Mouse (Mus musculus) heart, adult 2 months (tissue): Measurements from ENCODE around the gene Hcls1. TPM values are rescaled to one million over a fixed set of nuclear protein-coding genes. Genes with fewer than 3 reads are reported as not detected.

Source experiments
- DNase-seq, 2 experiments: peaks; one replicate each; pipeline ENCODE4 v3.0.0; 2021
- H3K27ac ChIP-seq: fragments of 200-600 bp; 2 replicates; pipeline ENCODE4 v1.8.1; 2022
- H3K27me3 ChIP-seq: fragments of 200-500 bp; 2 replicates; pipeline ENCODE4 v1.6.1; 2012; ENCODE audit warnings: mild to moderate bottlenecking, low read length, inconsistent platforms, mixed read lengths; ENCODE audit not compliant: control insufficient read depth, insufficient read depth
- H3K36me3 ChIP-seq: fragments of 200-500 bp; 2 replicates; pipeline ENCODE4 v1.6.1; 2012; ENCODE audit warnings: low read length, inconsistent platforms; ENCODE audit not compliant: control insufficient read depth, insufficient read depth
- H3K4me1 ChIP-seq: fragments of 200-500 bp; 2 replicates; pipeline ENCODE4 v1.6.1; 2011; ENCODE audit warnings: low read length; ENCODE audit not compliant: control insufficient read depth, insufficient read depth
- H3K4me3 ChIP-seq: fragments of 200-600 bp; 2 replicates; pipeline ENCODE4 v1.8.1; 2022
- H3K79me2 ChIP-seq: fragments of 200-500 bp; replicated peaks from 2 replicates; pipeline ENCODE4 v1.6.1; 2012; ENCODE audit warnings: mild to moderate bottlenecking, inconsistent platforms, low read length, moderate library complexity, mixed read lengths; ENCODE audit not compliant: control insufficient read depth, insufficient read depth
- H3K9ac ChIP-seq: fragments of 200-500 bp; 2 replicates; pipeline ENCODE4 v1.6.1; 2012; ENCODE audit warnings: low read depth, mild to moderate bottlenecking, control low read depth, inconsistent platforms, low read length, mixed read lengths
- CTCF ChIP-seq: fragments of 200-600 bp; IDR thresholded peaks from 2 replicates; pipeline ENCODE4 v1.8.1; 2022; ENCODE audit warnings: antibody characterized with exemption, mild to moderate bottlenecking, moderate library complexity
- EP300 ChIP-seq: fragments of 200-500 bp; IDR thresholded peaks from 2 replicates; pipeline ENCODE4 v1.6.1; 2011; ENCODE audit warnings: low read depth, low read length, control low read depth; ENCODE audit not compliant: insufficient read depth
- POLR2A ChIP-seq: fragments of 200-500 bp; IDR thresholded peaks from 2 replicates; pipeline ENCODE4 v1.6.1; 2011; ENCODE audit warnings: mild to moderate bottlenecking, low read depth, low read length, control low read depth; ENCODE audit not compliant: insufficient read depth
- WGBS: fragments of 180-500 bp; shearing (Covaris S2); methylation state at CpG from one replicate; pipeline ENCODE4 v1.1.7; 2018; 5-methylcytosine and 5-hydroxymethylcytosine counted together
- intact Hi-C: fragments of 180-260 bp; cut with DNase I; formaldehyde crosslinking; loops from one replicate; pipeline ENCODE4 v1.15.1; 2025
- polyA plus RNA-seq: library from polyadenylated mRNA; depleted of rRNA; stranded (reverse); fragments of >200 nt; gene quantifications from 2 replicates; pipeline ENCODE4 v1.2.3, GENCODE M21; 2012
- total RNA-seq, 2 experiments: library from RNA; stranded (reverse); gene quantifications; 2 replicates each; pipeline ENCODE4 v1.2.3; 2021

Gene Hcls1
- total and polyA plus RNA-seq, 3 experiments = 7.3 to 9.3 (median 9.1) TPM

DNA sequence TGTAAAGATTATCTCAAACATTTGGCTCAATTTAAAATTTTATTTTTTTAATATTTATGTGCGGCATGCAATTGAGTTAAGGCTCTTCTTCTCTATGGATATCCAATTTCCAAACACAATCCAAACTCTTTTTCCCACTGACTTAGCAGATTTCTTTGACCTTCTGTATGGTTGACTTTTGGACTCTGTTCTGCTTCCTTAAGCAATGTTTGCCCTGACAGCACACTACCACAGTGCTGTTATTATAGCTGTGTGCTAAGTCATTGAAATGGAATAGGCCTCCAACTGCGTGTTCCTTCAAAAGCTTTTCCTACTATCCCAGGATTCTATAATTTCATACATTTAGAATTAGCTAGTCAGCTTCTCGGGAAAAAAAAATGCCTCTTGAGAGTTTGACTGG, 8.8 kb downstream of the Hcls1 start:
- H3K79me2 ChIP-seq = 0 out of 2 replicates have a peak, but pooled peaks cover 1% of the 10 kb centered on the region
- intact Hi-C loops = no loop called here
- no peak for DNase-seq
- peaks cover 5% of the 10 kb centered on the region for H3K4me1 ChIP-seq
- H3K4me3 ChIP-seq = no peak overlapping the region
- no peaks in the 10 kb centered on the region for H3K27me3 ChIP-seq
- peaks cover 5% of the 10 kb centered on the region for H3K36me3 ChIP-seq
- no peak overlapping the region for H3K9ac ChIP-seq
- 93% methylated on average over 3 of the region's 3 CpGs for WGBS
- TF ChIP-seq CTCF = no peak
- no peak for TF ChIP-seq POLR2A
- no peak for TF ChIP-seq EP300
- peak overlapping the region; percentile 75; the same call in 1 of the 2 replicates for H3K27ac ChIP-seq

DNA sequence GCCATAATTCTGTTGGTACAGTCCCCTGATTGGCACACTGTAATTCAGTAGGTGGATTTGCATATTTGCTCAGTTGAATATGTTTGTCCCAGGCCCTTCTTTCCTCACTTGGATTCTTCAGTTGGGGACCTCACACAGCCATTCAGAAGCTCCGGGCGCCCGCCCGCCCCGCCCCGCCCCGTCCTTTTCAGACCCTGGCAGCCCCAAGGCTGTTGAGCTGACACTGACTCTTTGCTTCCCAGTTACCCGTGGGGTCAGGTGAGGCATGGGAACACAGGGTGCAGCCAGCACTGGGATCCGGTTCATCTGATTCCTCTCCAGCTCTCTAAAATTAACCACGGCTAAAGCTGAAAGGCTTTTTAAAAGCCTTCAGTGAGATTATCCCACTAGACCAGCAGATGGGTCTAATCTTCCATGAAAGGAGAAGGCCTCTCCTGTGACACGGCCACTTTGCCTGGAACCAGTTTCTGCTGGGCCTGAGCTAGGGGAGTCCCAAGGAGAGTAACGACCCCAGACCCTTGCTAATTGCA, 10.2 kb downstream of the Hcls1 start:
- H3K4me3 ChIP-seq = no peak overlapping the region
- peak; percentile 53 to 81 for DNase-seq
- peak; percentile 55 for TF ChIP-seq CTCF
- peak; percentile 89 for TF ChIP-seq EP300
- no peak for TF ChIP-seq POLR2A
- no peak overlapping the region for H3K9ac ChIP-seq
- intact Hi-C loops = loop anchor here (2.0 kb wide), 2 partner anchors 44 to 66 kb away; partner anchors contain the start of gene Polq
- 0 out of 2 replicates have a peak, but pooled peaks cover 1% of the 10 kb centered on the region for H3K79me2 ChIP-seq
- 50% methylated on average over 12 of the region's 12 CpGs for WGBS
- peak overlapping the region; percentile 82 for H3K27ac ChIP-seq
- H3K36me3 ChIP-seq = peaks cover 5% of the 10 kb centered on the region
- peaks cover 5% of the 10 kb centered on the region for H3K4me1 ChIP-seq
- H3K27me3 ChIP-seq = no peaks in the 10 kb centered on the region

DNA sequence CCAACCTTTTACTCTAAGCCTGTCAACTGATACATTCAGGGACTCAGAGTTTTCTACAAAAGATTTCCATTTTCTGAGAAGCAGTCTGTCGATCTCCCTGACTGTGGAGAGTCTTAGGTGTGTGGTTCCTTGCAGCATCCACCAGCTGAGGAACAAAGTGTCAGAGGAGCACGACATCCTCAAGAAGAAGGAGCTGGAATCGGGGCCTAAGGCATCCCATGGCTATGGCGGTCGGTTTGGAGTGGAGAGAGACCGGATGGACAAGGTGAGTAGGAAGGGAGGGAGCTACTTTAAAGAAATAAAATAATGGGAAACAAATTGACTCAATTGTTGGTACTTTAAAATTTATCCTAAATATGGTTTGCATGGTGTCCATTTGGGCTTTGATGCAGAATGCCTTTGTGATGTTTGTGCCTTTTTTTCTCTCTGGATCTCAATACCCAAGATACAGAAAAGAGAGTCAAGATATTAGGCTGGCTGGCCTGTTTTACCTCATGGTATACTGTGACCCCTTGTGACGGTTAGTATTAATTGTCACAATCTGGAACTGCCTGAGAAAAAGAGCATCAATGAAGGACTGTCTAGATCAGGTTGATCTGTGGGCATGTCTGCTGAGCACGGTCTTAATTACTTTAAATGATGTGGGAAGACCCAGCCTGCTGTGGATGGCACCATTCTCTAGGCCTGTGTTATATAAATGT, 11.8 kb downstream of the Hcls1 start:
- DNase-seq = no peak
- TF ChIP-seq POLR2A (no peak), EP300 (no peak), CTCF (no peak)
- Histone ChIP-seq H3K79me2 (0 out of 2 replicates have a peak, but pooled peaks cover 1% of the 10 kb centered on the region), H3K27ac (no peak overlapping the region), H3K4me1 (peaks cover 5% of the 10 kb centered on the region), H3K9ac (no peak overlapping the region), H3K4me3 (no peak overlapping the region), H3K27me3 (no peaks in the 10 kb centered on the region), H3K36me3 (peaks cover 5% of the 10 kb centered on the region)
- intact Hi-C loops = no loop called here
- 89% methylated on average over 8 of the region's 8 CpGs for WGBS

DNA sequence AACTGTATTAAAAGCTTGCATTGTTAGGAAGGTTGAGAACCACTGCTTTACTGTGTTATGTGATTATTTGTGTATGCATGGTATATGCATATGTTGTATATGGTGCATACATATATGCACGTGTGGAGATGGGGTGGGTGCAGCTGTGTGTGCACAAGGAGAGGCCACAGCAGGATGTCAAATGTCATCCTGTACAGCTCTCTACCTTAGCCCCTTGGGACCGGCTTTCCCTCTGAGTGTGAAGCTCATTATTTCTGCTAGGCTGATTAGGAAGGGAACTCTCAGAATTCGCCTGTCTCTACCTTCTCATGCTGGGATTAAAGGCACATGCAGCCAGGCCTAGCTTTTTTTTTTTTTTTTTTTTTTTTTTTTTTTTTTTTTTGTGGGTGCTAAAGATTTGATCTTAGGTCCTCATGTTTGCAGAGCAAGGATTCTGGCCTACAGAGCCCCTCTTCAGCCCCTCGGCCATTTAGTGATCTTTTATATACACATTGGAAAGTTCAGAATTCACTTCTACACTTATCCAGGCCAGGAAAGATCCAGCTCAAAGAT, 12.9 kb downstream of the Hcls1 start:
- Histone ChIP-seq H3K27ac (no peak overlapping the region), H3K79me2 (0 out of 2 replicates have a peak, but pooled peaks cover 1% of the 10 kb centered on the region), H3K36me3 (peaks cover 5% of the 10 kb centered on the region), H3K4me1 (peaks cover 3% of the 10 kb centered on the region), H3K9ac (no peak overlapping the region), H3K27me3 (no peaks in the 10 kb centered on the region), H3K4me3 (no peak overlapping the region)
- intact Hi-C loops = no loop called here
- TF ChIP-seq EP300 = no peak
- TF ChIP-seq CTCF = no peak
- no peak for TF ChIP-seq POLR2A
- no peak for DNase-seq
- 61% methylated on average over 4 of the region's 4 CpGs for WGBS

DNA sequence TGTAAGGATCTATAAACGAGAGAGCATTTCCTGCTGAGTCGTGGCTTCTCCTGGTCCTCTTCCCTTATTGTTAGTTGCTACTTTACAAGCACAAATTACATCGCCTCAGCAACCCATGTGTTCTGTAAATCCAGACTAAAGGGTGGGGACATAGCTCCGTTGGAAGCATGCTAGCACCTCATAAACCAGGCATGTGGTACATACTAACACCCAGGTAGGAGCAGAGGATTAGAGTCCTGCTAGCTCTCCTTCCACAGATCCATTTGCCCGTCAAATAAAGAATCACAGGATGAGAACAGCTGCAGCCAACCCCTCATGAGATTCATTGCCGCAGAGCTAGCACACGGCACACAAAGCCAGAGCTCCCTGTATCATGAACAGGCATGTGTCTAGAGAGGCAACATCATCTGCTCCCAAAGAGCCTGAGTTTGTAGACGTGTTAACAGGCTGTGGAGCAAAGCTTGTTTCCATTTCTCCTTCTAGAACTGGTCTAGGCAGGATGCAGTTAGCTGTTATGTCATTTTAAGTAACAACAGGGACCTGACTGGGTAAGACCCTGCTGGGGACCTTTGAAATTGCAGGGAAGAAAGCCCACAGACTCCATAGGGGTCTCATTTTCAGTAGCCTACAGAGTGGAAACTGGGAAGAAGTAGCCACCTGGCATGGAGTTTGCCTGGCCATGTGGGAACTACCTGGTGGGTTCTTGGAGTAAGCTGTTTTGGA, 15.0 kb downstream of the Hcls1 start:
- Histone ChIP-seq H3K79me2 (0 out of 2 replicates have a peak, but pooled peaks cover 1% of the 10 kb centered on the region), H3K4me3 (no peak overlapping the region), H3K27me3 (no peaks in the 10 kb centered on the region), H3K36me3 (no peaks in the 10 kb centered on the region; the same call in 1 of the 2 replicates), H3K27ac (no peak overlapping the region), H3K9ac (no peak overlapping the region), H3K4me1 (peaks cover 3% of the 10 kb centered on the region)
- TF ChIP-seq POLR2A (no peak), EP300 (no peak), CTCF (no peak)
- DNase-seq = no peak
- intact Hi-C loops = no loop called here
- WGBS = 67% methylated on average over 8 of the region's 8 CpGs
